Mouse (Mus musculus): Measurements from ENCODE around the gene Brox. TPM values are rescaled to one million over a fixed set of nuclear protein-coding genes. Genes with fewer than 3 reads are reported as not detected.
A peak's percentile ranks its signal among the peaks of the same experiment; 100 is the strongest.
"Not testable (repeated sequence)": the region's sequence is repeated elsewhere in the genome, so short reads cannot be mapped to it uniquely, and the experiment has no call there.

Gene Brox
- polyA plus RNA-seq (2012; rRNA removed) = 51.8 and 53.0 TPM in 2 replicates

DNA sequence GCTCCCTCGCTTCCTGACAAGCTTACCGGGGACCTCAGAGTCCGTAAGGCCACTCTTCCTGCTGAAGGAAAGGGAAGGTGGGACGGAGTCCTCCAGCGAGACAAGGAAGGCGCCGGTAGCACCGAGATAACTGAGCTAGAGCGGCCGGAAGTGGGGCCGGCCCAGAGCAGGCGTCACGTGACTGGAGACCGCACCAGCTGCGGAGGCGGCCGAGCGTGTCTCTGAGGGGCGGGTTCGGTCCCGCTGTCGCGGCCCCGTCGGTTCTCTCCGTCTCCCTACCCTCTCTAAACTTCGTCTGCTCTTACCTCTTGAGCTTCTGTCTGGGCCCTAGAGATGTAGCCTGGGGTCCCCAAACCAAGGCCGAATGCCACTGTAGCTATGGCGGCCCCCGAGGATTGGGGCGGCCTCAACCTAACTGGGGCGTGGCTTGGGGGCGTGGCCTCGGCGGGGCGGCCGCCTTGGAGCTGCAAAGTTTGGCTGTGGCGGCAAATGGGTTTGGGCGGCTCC, at the start of gene Brox:
Gene Brox, minus strand, starts transcription at position 393 of the 507 bp plus-strand sequence.
- TF ChIP-seq POLR2A (IDR thresholded peaks at IDR 0.05; ENCODE audit: borderline replicate concordance, insufficient read depth, low read length) = peak; percentile 62; the same call in 1 of the 2 replicates
- TF ChIP-seq CTCF (IDR thresholded peaks at IDR 0.05; ENCODE audit: borderline replicate concordance, insufficient read depth, low read depth, low read length) = no peak
- WGBS = 1% methylated on average over 39 of the region's 39 CpGs
- Histone ChIP-seq H3K27ac (ENCODE audit: insufficient read depth, low read length) (peak within 1 kb of the TSS; percentile 96), H3K27me3 (ENCODE audit: control insufficient read depth, insufficient read depth, low read length) (no peaks in the 10 kb centered on the region), H3K4me3 (replicated peaks; ENCODE audit: insufficient read depth, low read depth, low read length) (peak within 1 kb of the TSS; percentile 99), H3K4me1 (ENCODE audit: control insufficient read depth, insufficient read depth, low read length) (no peaks in the 10 kb centered on the region)
- peak; percentile 93 to 96 for DNase-seq

DNA sequence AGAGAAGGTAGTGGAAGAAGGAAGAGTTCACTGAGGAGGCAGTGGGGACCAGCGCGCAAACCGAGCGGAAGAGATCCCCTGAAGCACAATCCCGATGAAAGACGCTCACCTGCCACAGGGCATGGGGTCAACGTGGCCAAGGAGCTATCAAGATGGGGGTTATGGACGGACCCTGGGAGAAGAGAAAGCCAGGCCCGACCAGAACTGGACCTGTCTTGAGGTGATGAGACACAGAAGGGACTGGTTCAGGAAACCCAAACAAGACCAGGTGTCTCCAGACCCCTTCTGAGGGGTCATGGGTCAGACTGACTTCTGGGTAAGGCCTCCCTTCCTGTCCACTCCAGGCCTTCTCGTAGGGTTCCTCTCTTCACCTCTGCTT, 48.7 kb upstream of the Brox start:
- Histone ChIP-seq H3K4me3 (replicated peaks; ENCODE audit: insufficient read depth, low read depth, low read length) (peak overlapping the region; percentile 95), H3K4me1 (ENCODE audit: control insufficient read depth, insufficient read depth, low read length) (peaks cover 7% of the 10 kb centered on the region), H3K27ac (ENCODE audit: insufficient read depth, low read length) (peak overlapping the region; percentile 11; the same call in 1 of the 2 replicates), H3K27me3 (ENCODE audit: control insufficient read depth, insufficient read depth, low read length) (no peaks in the 10 kb centered on the region)
- WGBS = 5% methylated on average over 10 of the region's 10 CpGs
- DNase-seq = no peak
- TF ChIP-seq CTCF (IDR thresholded peaks at IDR 0.05; ENCODE audit: borderline replicate concordance, insufficient read depth, low read depth, low read length) (no peak), POLR2A (IDR thresholded peaks at IDR 0.05; ENCODE audit: borderline replicate concordance, insufficient read depth, low read length) (no peak)

DNA sequence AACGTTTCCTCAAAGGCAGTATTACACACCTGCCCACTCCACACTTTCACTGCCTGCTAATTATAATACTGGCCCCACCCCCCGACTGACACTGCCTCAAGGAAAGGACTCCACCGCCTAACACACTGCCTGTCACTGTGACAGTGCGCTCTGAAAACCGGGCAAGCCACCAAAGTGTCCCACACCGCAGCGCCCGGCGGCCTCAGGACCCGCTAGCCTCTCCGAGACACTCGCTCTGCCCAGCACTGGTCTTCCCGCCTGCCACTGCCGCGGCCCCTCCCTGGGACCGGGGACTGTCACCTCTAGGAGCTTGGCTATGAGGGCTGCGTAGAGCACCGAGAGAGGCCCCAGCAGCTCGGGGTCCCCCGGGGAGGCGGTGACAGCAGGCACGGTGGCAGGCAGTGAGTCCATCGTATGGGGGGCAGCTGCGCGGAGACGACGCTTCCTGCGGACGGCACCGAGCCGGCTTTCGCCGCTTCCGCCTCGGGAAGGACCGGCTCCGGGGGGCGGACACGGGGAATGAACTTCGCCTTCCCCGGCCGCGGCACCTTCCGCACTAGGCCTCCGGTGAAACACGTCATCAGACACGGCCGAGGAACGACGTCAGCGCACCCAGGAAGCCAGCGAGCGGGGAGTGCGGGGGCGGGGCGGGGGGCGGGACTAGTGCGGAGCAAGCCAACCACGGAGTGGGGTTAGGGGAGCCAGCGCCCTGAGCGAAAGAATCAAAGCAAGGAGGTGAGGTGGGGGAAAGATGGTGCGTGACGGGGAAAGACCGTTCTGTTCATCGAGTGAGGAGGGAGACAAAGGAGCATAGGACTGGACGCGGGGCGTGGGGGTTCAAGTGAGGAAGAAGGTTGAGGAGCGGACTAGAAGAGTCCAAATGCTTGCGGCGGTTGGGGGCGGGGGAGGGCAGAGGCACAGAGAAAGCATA, 48.1 kb upstream of the Brox start:
- Histone ChIP-seq H3K27me3 (ENCODE audit: control insufficient read depth, insufficient read depth, low read length) (no peaks in the 10 kb centered on the region), H3K4me3 (replicated peaks; ENCODE audit: insufficient read depth, low read depth, low read length) (peak overlapping the region; percentile 95), H3K4me1 (ENCODE audit: control insufficient read depth, insufficient read depth, low read length) (peaks cover 7% of the 10 kb centered on the region), H3K27ac (ENCODE audit: insufficient read depth, low read length) (peak overlapping the region; percentile 62)
- TF ChIP-seq CTCF (IDR thresholded peaks at IDR 0.05; ENCODE audit: borderline replicate concordance, insufficient read depth, low read depth, low read length) = no peak
- peak; percentile 72; the same call in 1 of the 2 replicates for TF ChIP-seq POLR2A (IDR thresholded peaks at IDR 0.05; ENCODE audit: borderline replicate concordance, insufficient read depth, low read length)
- under 1% methylated on average over 72 of the region's 72 CpGs for WGBS
- peak; percentile 86 to 87 for DNase-seq

DNA sequence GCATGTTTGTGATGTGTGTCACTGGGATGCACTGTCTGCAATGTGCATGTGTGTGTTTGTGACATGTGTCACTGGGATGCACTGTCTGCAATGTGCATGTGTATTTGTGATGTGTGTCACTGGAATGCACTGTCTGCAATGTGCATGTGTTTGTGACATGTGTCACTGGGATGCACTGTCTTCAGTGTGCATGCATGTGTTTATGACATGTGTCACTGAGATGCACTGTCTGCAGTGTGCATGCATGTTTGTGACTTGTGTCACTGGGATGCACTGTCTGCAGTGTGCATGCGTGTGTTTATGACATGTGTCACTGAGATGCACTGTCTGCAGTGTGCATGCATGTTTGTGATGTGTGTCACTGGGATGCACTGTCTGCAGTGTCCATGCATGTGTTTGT, 45.8 kb upstream of the Brox start:
- not testable (repeated sequence) for H3K27ac ChIP-seq (ENCODE audit: insufficient read depth, low read length); H3K4me1 ChIP-seq (ENCODE audit: control insufficient read depth, insufficient read depth, low read length); H3K27me3 ChIP-seq (ENCODE audit: control insufficient read depth, insufficient read depth, low read length); H3K4me3 ChIP-seq (replicated peaks; ENCODE audit: insufficient read depth, low read depth, low read length); DNase-seq
- 95% methylated on average over 1 of the region's 1 CpGs for WGBS

DNA sequence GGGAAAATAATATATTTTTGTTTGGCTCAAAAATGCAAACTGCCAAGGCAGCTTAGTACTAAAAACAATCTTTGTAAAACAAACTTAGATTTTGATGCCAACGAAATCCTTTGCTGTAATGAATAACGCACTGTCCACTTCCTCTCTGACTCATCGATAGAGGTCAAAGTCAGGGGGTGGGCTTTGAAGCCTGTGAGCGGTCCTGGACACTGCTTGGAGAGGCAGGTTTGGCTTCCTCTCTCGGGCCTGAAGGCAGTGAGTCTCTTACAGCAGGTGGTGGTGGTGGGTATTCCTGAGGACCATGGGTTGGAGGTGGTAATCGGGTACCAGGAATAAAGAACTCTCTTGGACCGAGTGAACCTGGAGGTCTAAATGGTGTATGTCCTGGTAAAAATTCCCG, 30.1 kb upstream of the Brox start:
- Histone ChIP-seq H3K27me3 (ENCODE audit: control insufficient read depth, insufficient read depth, low read length) (no peaks in the 10 kb centered on the region), H3K4me3 (replicated peaks; ENCODE audit: insufficient read depth, low read depth, low read length) (no peak overlapping the region), H3K27ac (ENCODE audit: insufficient read depth, low read length) (no peak overlapping the region), H3K4me1 (ENCODE audit: control insufficient read depth, insufficient read depth, low read length) (no peaks in the 10 kb centered on the region)
- no peak for DNase-seq
- TF ChIP-seq CTCF (IDR thresholded peaks at IDR 0.05; ENCODE audit: borderline replicate concordance, insufficient read depth, low read depth, low read length) (no peak), POLR2A (IDR thresholded peaks at IDR 0.05; ENCODE audit: borderline replicate concordance, insufficient read depth, low read length) (no peak)
- 90% methylated on average over 8 of the region's 8 CpGs for WGBS

DNA sequence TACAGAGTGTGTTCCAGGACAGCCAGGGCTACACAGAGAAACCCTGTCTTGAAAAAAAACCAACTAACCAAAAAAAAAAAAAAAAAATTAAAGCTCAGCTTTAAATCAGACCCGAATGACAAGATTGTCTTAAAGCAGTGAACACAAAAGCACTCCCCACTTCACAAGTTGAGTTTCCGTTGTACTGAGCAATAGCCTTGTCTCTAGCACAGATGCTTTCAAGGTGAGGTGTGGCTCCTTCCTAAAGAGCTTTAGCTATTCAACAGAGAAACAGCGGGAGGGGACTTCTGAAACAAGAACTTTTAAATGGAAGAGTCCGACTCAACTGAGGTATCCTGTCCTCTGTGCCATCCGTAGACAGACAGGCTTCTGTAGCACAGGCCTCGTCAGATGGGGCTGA, 27.4 kb upstream of the Brox start:
- Histone ChIP-seq H3K27ac (ENCODE audit: insufficient read depth, low read length) (no peak overlapping the region), H3K4me1 (ENCODE audit: control insufficient read depth, insufficient read depth, low read length) (no peaks in the 10 kb centered on the region), H3K4me3 (replicated peaks; ENCODE audit: insufficient read depth, low read depth, low read length) (no peak overlapping the region), H3K27me3 (ENCODE audit: control insufficient read depth, insufficient read depth, low read length) (no peaks in the 10 kb centered on the region)
- no peak for DNase-seq
- WGBS = 96% methylated on average over 6 of the region's 6 CpGs
- no peak for TF ChIP-seq CTCF (IDR thresholded peaks at IDR 0.05; ENCODE audit: borderline replicate concordance, insufficient read depth, low read depth, low read length)
- TF ChIP-seq POLR2A (IDR thresholded peaks at IDR 0.05; ENCODE audit: borderline replicate concordance, insufficient read depth, low read length) = no peak

DNA sequence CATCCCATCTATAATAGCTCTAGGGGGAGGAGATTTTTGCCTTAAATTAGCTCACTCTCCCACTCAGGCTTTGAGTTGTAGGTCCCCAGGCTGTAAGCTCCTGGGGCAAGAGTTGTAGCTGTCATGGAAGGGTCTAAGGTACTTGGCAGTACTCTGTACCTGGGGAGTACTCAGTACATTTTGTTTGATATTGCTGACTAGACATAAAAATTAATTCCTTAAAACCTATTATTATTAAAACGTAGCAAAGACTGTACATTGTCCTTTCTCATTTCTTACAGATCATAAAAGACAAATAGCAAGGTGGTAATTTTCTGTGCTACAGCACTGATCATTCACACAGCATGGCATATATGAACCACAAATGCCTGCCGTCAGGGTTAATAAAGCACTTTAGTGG, 26.9 kb upstream of the Brox start:
- 95% methylated on average over 2 of the region's 2 CpGs for WGBS
- DNase-seq = no peak
- Histone ChIP-seq H3K27ac (ENCODE audit: insufficient read depth, low read length) (no peak overlapping the region), H3K4me3 (replicated peaks; ENCODE audit: insufficient read depth, low read depth, low read length) (no peak overlapping the region), H3K4me1 (ENCODE audit: control insufficient read depth, insufficient read depth, low read length) (no peaks in the 10 kb centered on the region), H3K27me3 (ENCODE audit: control insufficient read depth, insufficient read depth, low read length) (no peaks in the 10 kb centered on the region)
- TF ChIP-seq POLR2A (IDR thresholded peaks at IDR 0.05; ENCODE audit: borderline replicate concordance, insufficient read depth, low read length) (no peak), CTCF (IDR thresholded peaks at IDR 0.05; ENCODE audit: borderline replicate concordance, insufficient read depth, low read depth, low read length) (no peak)

DNA sequence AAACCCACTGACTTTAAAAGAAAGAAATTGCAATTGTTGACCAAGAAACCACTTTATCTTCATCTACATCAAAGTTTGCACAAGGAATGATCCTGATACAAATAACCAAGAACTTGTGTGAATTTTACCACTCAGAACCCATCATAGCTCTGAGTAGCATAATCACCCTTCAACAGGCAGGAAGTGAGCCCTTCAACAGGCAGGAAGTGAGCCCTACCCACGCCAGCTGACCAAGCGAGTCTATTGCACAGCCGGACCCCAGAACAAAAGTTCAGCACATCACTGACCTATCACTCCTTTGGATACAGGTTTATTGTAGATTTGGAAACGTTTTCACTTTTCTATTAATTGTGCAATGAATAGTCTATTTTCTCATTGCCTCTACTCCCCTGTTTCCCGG, 25.4 kb upstream of the Brox start:
- DNase-seq; H3K4me3 ChIP-seq (replicated peaks; ENCODE audit: insufficient read depth, low read depth, low read length); H3K4me1 ChIP-seq (ENCODE audit: control insufficient read depth, insufficient read depth, low read length); H3K27ac ChIP-seq (ENCODE audit: insufficient read depth, low read length); H3K27me3 ChIP-seq (ENCODE audit: control insufficient read depth, insufficient read depth, low read length): not testable (repeated sequence)
- WGBS = 94% methylated on average over 5 of the region's 5 CpGs
